Mouse (Mus musculus) MEL (cell line): ENCODE measurements around the gene Ptprf.

Source experiments
- CHD1 ChIP-seq: IDR thresholded peaks from 2 replicates; pipeline ENCODE4 v1.6.1; 2012; ENCODE audit warnings: low read depth, mild to moderate bottlenecking, inconsistent platforms, low read length, improper control_type of control experiment
- CHD2 ChIP-seq: IDR thresholded peaks from 2 replicates; pipeline ENCODE4 v1.6.1; 2011; ENCODE audit warnings: low read length, improper control_type of control experiment
- CTCF ChIP-seq, 3 experiments: IDR thresholded peaks in 2 of 3; conservative IDR thresholded peaks in 1 of 3; 2 replicates each; pipeline ENCODE4 v1.5.1; 2011 to 2012; ENCODE audit warnings: low read length in 3 of 3, low read depth in 2 of 3, mild to moderate bottlenecking in 2 of 3, improper control_type of control experiment in 1 of 3, inconsistent platforms in 1 of 3, mixed read lengths in 1 of 3, moderate library complexity in 1 of 3; ENCODE audit not compliant: control insufficient read depth in 1 of 3, insufficient read depth in 1 of 3, poor library complexity in 1 of 3, severe bottlenecking in 1 of 3
- E2F4 ChIP-seq: IDR thresholded peaks from 2 replicates; pipeline ENCODE4 v1.6.1; 2011; ENCODE audit warnings: low read depth, low read length, improper control_type of control experiment, borderline replicate concordance
- EP300 ChIP-seq, 2 experiments: IDR thresholded peaks; 2 replicates each; pipeline ENCODE4 v1.6.1; 2011; ENCODE audit warnings: improper control_type of control experiment in 2 of 2, low read length in 2 of 2, low read depth in 1 of 2, mild to moderate bottlenecking in 1 of 2
- KAT2A ChIP-seq: conservative IDR thresholded peaks from 2 replicates; pipeline ENCODE4 v1.6.1; 2012; ENCODE audit warnings: low read depth, low read length, improper control_type of control experiment, inconsistent platforms
- POLR2A ChIP-seq, 2 experiments: IDR thresholded peaks; 2 replicates each; pipeline ENCODE4 v1.6.1; 2011 to 2012; ENCODE audit warnings: low read length in 2 of 2, mild to moderate bottlenecking in 2 of 2, control low read depth in 1 of 2, improper control_type of control experiment in 1 of 2, low read depth in 1 of 2, moderate library complexity in 1 of 2; ENCODE audit not compliant: control insufficient read depth in 1 of 2, insufficient read depth in 1 of 2, poor library complexity in 1 of 2
- RAD21 ChIP-seq: IDR thresholded peaks from 2 replicates; pipeline ENCODE4 v1.6.1; 2011; ENCODE audit warnings: mild to moderate bottlenecking, low read depth, low read length, improper control_type of control experiment
- RCOR1 ChIP-seq: IDR thresholded peaks from 2 replicates; pipeline ENCODE4 v1.6.1; 2012; ENCODE audit warnings: low read depth, mild to moderate bottlenecking, inconsistent platforms, low read length, improper control_type of control experiment
- TAL1 ChIP-seq: IDR thresholded peaks from 2 replicates; pipeline ENCODE4 v1.6.1; 2012; ENCODE audit warnings: mild to moderate bottlenecking, inconsistent platforms, low read length, moderate library complexity, mixed read lengths
- USF2 ChIP-seq, 2 experiments: IDR thresholded peaks; 2 replicates each; pipeline ENCODE4 v1.6.1; 2011 to 2012; ENCODE audit warnings: improper control_type of control experiment in 2 of 2, low read length in 2 of 2, borderline replicate concordance in 1 of 2, inconsistent platforms in 1 of 2, low read depth in 1 of 2, mild to moderate bottlenecking in 1 of 2; ENCODE audit not compliant: insufficient read depth in 1 of 2

DNA sequence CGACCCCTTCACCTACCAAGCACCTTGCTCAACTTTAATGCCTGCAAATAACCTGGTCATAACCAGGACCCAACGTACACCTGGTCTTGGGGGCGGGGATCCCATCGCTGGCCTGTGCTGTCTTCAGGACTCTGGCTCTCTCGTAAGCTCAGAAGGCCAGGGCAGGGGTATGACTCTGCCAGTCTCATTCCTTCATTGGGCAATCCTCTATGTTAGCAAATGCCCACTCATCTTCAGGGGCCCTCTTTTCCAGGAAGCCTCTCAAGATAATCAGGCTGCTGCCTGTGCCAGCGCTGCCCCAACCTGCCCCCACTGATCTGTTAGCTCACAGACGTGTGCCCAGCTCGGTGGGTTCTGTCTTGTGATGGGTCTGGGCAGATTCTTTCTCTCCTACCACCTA is 17.2 kb downstream of the Ptprf start:
- TF ChIP-seq KAT2A (no peak), RCOR1 (no peak), CTCF (IDR thresholded peaks at IDR 0.05 in 2 of 3, conservative IDR thresholded peaks at IDR 0.05 in 1 of 3; ENCODE audit: control insufficient read depth in 1 of 3, insufficient read depth in 1 of 3, low read depth in 2 of 3, low read length in 3 of 3, poor library complexity in 1 of 3, severe bottlenecking in 1 of 3) (no peak), E2F4 (no peak), RAD21 (no peak), CHD2 (no peak), POLR2A (IDR thresholded peaks at IDR 0.05; ENCODE audit: control insufficient read depth in 1 of 2, insufficient read depth in 1 of 2, low read depth in 1 of 2, low read length in 2 of 2, poor library complexity in 1 of 2) (no peak), USF2 (IDR thresholded peaks at IDR 0.05; ENCODE audit: borderline replicate concordance in 1 of 2, insufficient read depth in 1 of 2, low read depth in 1 of 2, low read length in 2 of 2) (no peak), CHD1 (no peak), TAL1 (no peak), EP300 (IDR thresholded peaks at IDR 0.05; ENCODE audit: low read depth in 1 of 2, low read length in 2 of 2) (no peak)
